Comparison of ENCODE assay signal across 22 mouse cellular contexts in genomic region chr6:99062931-99063330, GRCm38 (mm10).
A peak's percentile ranks its signal among the peaks of the same experiment; 100 is the strongest.
DNase-seq lines count a peak whose midpoint lies in the region; ATAC-seq and TF ChIP-seq lines count a peak whose summit lies in the region.
"Had no signal": no experiment of that assay in that cellular context is flagged by ENCODE, and none has a peak within 500 bp of the region (broad histone marks: within the 10 kb centered on the region; RNA-seq: fewer than 3 reads in every experiment).

No protein-coding gene starts in this region.

- peaks cover 72% of the 10 kb centered on the region for H3K4me1 ChIP-seq in heart, embryonic 13.5 days
- peaks cover 5% of the 10 kb centered on the region; the same call in 1 of the 2 replicates for H3K4me1 ChIP-seq in midbrain, embryonic 11.5 days (ENCODE audit: control insufficient read depth, insufficient read depth, low read length)
- H3K4me1 ChIP-seq in midbrain, embryonic 14.5 days (ENCODE audit: control insufficient read depth, insufficient read depth, low read length) = no peaks in the 10 kb centered on the region
- H3K4me1 ChIP-seq in embryonic fibroblast, embryonic 13.5 days (ENCODE audit: control insufficient read depth, insufficient read depth, low read length) = peaks cover 30% of the 10 kb centered on the region

- no peak overlapping the region for H3K4me3 ChIP-seq in heart, embryonic 13.5 days
- no peak overlapping the region for H3K4me3 ChIP-seq in midbrain, embryonic 11.5 days (ENCODE audit: low read depth, low read length)
- no peak overlapping the region for H3K4me3 ChIP-seq in midbrain, embryonic 14.5 days (replicated peaks; ENCODE audit: low read depth, low read length)
- H3K4me3 ChIP-seq in embryonic fibroblast, embryonic 13.5 days (ENCODE audit: insufficient read depth, low read length) = no peak overlapping the region
- H3K4me3 ChIP-seq: kidney, embryonic 15.5 days; limb, embryonic 13.5 days; liver, embryonic 13.5 days; midbrain, embryonic 13.5 days; neural tube, embryonic 15.5 days; stomach, embryonic 15.5 days had no signal

- no peak for TF ChIP-seq CTCF in embryonic fibroblast, embryonic 13.5 days (IDR thresholded peaks at IDR 0.05; ENCODE audit: borderline replicate concordance, insufficient read depth, low read length)

- ATAC-seq in heart, embryonic 13.5 days (ENCODE audit: extremely low read depth, insufficient number of reproducible peaks, low FRiP score, low TSS enrichment) = no peak
- ATAC-seq in midbrain, embryonic 11.5 days (ENCODE audit: low FRiP score) = no peak
- ATAC-seq in midbrain, embryonic 14.5 days (ENCODE audit: low FRiP score, low TSS enrichment) = no peak
- ATAC-seq: CD4-positive, CD25-positive, alpha-beta regulatory T cell, adult 4 months; forebrain, embryonic 16.5 days; hindbrain, embryonic 16.5 days; intestine, embryonic 16.5 days; midbrain, embryonic 13.5 days had no signal

- H3K27ac ChIP-seq in heart, embryonic 13.5 days (replicated peaks) = peak overlapping the region; percentile 13; the same call in 1 of the 2 replicates
- no peak overlapping the region for H3K27ac ChIP-seq in midbrain, embryonic 11.5 days (ENCODE audit: low read depth, low read length)
- H3K27ac ChIP-seq in midbrain, embryonic 14.5 days (replicated peaks; ENCODE audit: low read depth, low read length) = no peak overlapping the region
- peak overlapping the region; percentile 96 for H3K27ac ChIP-seq in embryonic fibroblast, embryonic 13.5 days (ENCODE audit: insufficient read depth, low read length)
- H3K27ac ChIP-seq: kidney, embryonic 15.5 days; liver, embryonic 13.5 days; midbrain, embryonic 13.5 days; neural tube, embryonic 15.5 days; stomach, embryonic 15.5 days had no signal

- H3K4me2 ChIP-seq in heart, embryonic 13.5 days = no peak overlapping the region
- H3K4me2 ChIP-seq in midbrain, embryonic 11.5 days = no peak overlapping the region
- no peak overlapping the region for H3K4me2 ChIP-seq in midbrain, embryonic 14.5 days (ENCODE audit: low read length)
- H3K4me2 ChIP-seq: kidney, embryonic 15.5 days; limb, embryonic 13.5 days; liver, embryonic 13.5 days; midbrain, embryonic 13.5 days; neural tube, embryonic 15.5 days; stomach, embryonic 15.5 days had no signal

- WGBS in heart, embryonic 13.5 days = 69% methylated on average over 8 of the region's 8 CpGs
- 87% methylated on average over 8 of the region's 8 CpGs for WGBS in midbrain, embryonic 11.5 days
- 93% methylated on average over 8 of the region's 8 CpGs for WGBS in midbrain, embryonic 14.5 days

- H3K27me3 ChIP-seq in heart, embryonic 13.5 days (replicated peaks) = no peaks in the 10 kb centered on the region
- H3K27me3 ChIP-seq in midbrain, embryonic 11.5 days (ENCODE audit: control insufficient read depth, insufficient read depth, low read length) = no peaks in the 10 kb centered on the region
- H3K27me3 ChIP-seq in midbrain, embryonic 14.5 days (ENCODE audit: control insufficient read depth, insufficient read depth, low read length) = no peaks in the 10 kb centered on the region
- H3K27me3 ChIP-seq: kidney, embryonic 15.5 days; limb, embryonic 13.5 days; liver, embryonic 13.5 days; midbrain, embryonic 13.5 days; stomach, embryonic 15.5 days had no signal

- DNase-seq in adrenal gland, adult (ENCODE audit: inconsistent age in 2 of 2, low spot score in 1 of 2) = peak; percentile 43 to 76
- DNase-seq in adrenal gland, adult 18-20 months (ENCODE audit: low spot score in 2 of 2) = no peak
- no peak for DNase-seq in heart, adult 11 months
- DNase-seq in midbrain, embryonic 11.5 days (ENCODE audit: low spot score, missing footprints) = peak; percentile 21
- DNase-seq in midbrain, embryonic 14.5 days = no peak
- DNase-seq in neural tube, embryonic 10.5 days (ENCODE audit: extremely low spot score, low spot score) = no peak
- DNase-seq: cerebellum, adult 8-10 months; heart, postnatal 4 days; layer of hippocampus, postnatal 36 days; liver, embryonic 13.5 days; right cerebral cortex, postnatal 25 days had no signal

- no peaks in the 10 kb centered on the region for H3K9me3 ChIP-seq in heart, embryonic 13.5 days
- H3K9me3 ChIP-seq in midbrain, embryonic 11.5 days (ENCODE audit: control insufficient read depth, low read length) = no peaks in the 10 kb centered on the region
- no peaks in the 10 kb centered on the region for H3K9me3 ChIP-seq in midbrain, embryonic 14.5 days (ENCODE audit: control insufficient read depth, low read length)
- H3K9me3 ChIP-seq: kidney, embryonic 15.5 days; limb, embryonic 13.5 days; liver, embryonic 13.5 days; midbrain, embryonic 13.5 days; neural tube, embryonic 15.5 days; stomach, embryonic 15.5 days had no signal

- H3K36me3 ChIP-seq in heart, embryonic 13.5 days = peaks cover 2% of the 10 kb centered on the region; the same call in 1 of the 2 replicates
- H3K36me3 ChIP-seq in midbrain, embryonic 11.5 days (ENCODE audit: control insufficient read depth, insufficient read depth, low read length) = no peaks in the 10 kb centered on the region
- no peaks in the 10 kb centered on the region for H3K36me3 ChIP-seq in midbrain, embryonic 14.5 days (ENCODE audit: control insufficient read depth, insufficient read depth, low read length)
- H3K36me3 ChIP-seq: kidney, embryonic 15.5 days; limb, embryonic 13.5 days; liver, embryonic 13.5 days; midbrain, embryonic 13.5 days; neural tube, embryonic 15.5 days; stomach, embryonic 15.5 days had no signal

- no peak for TF ChIP-seq POLR2A in embryonic fibroblast, embryonic 13.5 days (IDR thresholded peaks at IDR 0.05; ENCODE audit: low read depth, low read length)

- H3K9ac ChIP-seq in heart, embryonic 13.5 days = no peak overlapping the region
- no peak overlapping the region for H3K9ac ChIP-seq in midbrain, embryonic 11.5 days (ENCODE audit: low read length)
- H3K9ac ChIP-seq in midbrain, embryonic 14.5 days (replicated peaks; ENCODE audit: low read length) = no peak overlapping the region
- H3K9ac ChIP-seq: kidney, embryonic 15.5 days; limb, embryonic 13.5 days; liver, embryonic 13.5 days; midbrain, embryonic 13.5 days; neural tube, embryonic 15.5 days; stomach, embryonic 15.5 days had no signal

Comparison
In these comparisons a context has a peak if more than half of its experiments do, and no peak if none do; other contexts are left out.
1. DNase-seq: peak in adrenal gland, adult (2 of 2) and midbrain, embryonic 11.5 days (single experiment); none in adrenal gland, adult 18-20 months (0 of 2), heart, adult 11 months (single experiment), midbrain, embryonic 14.5 days (single experiment) and neural tube, embryonic 10.5 days (single experiment).
2. H3K27ac ChIP-seq: peak in heart, embryonic 13.5 days (single experiment) and embryonic fibroblast, embryonic 13.5 days (single experiment); none in midbrain, embryonic 11.5 days (single experiment) and midbrain, embryonic 14.5 days (single experiment).